Mouse (Mus musculus) heart, adult 11 months (tissue): ENCODE data around the gene Cep63.

Experiments
- DNase-seq: peaks from one replicate; pipeline ENCODE4 v3.0.0; 2022

Gene Cep63

DNA sequence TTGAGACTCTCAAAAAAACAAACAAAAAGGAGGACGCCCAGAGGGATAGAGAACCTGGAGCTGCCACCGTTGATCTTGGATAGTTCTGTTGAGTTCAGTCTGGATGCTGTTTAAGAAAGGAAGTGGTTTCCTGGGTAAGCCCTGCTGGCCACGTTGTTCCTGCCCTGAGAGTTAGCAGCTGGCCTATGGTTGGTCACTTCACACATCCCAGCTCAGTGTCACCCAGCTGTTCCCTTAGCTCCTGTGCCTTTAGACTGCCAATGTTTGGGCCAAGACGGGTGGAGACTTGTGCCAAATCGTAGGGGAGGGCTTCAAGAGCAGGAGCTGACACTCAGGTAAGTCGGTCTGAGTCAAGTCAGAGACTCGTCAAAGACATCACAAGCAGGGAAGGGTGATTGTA is 2.7 kb upstream of the Cep63 start:
- DNase-seq = no peak

DNA sequence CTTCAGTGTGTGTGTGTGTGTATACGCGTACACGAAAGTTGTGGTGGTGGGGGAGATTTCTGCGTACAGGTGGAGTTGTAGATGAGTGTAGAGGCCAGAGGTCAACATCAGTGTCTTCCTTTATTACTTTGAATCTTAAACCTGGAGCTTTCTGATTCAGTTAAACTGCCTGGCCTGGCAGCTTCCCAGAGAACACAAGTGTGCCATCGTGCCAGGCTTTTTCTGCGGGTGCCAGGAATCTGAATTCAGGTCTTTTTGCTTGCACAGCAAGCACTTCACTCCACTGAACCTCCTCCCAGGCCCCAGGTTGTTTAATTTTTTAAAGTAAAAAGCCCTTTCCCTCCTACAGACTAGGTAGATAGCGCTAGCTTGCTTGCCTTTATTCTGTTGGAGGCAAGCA is 1.1 kb upstream of the Cep63 start:
- no peak for DNase-seq

DNA sequence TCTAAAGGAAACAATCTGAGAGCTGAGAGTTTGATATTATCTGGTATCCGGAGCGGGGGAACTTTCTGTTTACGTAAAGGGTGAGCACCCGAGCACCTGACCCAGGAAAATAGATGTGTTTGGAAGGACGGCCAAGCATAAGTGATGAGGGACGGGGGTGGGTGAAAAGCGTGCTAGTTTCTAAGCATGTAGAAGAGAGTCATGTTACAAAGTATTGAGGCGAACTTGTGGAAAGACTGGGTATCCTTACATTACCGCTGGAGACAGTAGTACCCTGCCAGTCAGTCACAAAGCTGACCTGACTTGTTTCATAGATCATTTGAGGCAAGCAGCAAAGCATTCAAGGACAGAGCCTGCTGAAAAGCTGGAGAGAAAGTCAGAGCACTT is 498 bp upstream of the Cep63 start:
- DNase-seq = no peak

DNA sequence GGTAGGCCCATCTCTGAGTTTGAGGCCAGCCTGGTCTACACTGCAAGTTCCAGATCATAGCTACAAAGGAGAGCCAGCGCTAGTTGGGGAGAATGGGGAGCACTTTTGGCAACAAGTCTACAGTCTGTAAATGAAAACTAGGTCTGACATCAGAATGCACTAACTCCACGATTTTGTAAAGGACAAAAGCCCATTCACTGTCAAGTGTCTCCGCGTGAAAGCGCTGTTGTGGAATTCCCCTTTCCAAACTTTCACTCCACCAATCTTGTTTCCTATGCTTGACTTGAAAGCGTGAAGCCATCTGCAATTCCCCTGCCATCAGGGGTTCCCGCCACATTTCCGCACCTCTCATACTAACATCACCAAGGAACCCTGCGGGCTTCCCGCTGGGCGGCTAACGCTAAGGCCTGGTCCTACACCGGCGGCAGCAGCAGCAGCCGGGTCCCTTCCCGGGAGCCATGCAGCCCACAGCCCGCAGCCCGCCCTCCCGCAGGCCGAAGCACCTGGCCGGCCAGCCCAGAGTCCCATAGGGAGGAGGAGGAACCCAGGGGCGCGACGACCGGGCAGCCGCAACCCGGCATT is 842 bp downstream of the Cep63 start:
- DNase-seq = no peak

DNA sequence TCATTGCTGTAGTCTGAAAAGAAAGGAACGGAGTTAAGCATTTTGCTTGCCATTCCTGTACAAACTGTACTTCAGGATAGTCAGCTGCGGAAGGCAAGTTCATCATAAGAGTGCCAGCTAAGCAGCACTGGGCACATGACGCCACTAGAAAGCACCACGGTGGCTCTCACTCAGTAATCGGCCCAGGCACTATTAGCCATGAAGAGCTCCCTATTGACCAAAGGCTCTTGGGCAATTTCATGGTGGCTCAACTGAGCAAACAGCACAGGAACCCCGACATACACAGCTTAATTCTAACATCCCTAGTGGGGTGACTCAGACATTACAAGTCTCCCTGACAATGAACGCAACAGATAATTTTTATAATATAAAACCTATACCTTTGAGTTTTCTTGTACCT is 2.8 kb downstream of the Cep63 start:
- DNase-seq = no peak

DNA sequence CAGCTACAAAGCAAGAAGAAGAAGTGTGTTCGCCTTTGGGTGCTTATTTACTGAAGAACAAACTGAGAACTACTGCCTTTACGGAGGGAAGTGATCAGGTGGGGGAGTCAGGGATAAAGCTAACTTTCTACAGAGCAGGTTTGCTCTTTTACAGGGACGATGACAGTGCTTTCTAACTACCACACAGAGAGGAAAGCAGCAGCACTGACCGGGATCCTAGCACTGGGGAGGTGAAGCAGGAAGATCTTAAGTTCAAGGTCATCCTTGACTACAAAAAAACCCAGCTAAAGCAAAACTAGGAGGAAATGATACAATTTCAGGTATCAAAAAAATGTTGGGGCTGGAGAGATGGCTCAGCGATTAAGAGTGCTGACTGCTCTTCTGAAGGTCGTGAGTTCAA is 3.5 kb downstream of the Cep63 start:
- no peak for DNase-seq

DNA sequence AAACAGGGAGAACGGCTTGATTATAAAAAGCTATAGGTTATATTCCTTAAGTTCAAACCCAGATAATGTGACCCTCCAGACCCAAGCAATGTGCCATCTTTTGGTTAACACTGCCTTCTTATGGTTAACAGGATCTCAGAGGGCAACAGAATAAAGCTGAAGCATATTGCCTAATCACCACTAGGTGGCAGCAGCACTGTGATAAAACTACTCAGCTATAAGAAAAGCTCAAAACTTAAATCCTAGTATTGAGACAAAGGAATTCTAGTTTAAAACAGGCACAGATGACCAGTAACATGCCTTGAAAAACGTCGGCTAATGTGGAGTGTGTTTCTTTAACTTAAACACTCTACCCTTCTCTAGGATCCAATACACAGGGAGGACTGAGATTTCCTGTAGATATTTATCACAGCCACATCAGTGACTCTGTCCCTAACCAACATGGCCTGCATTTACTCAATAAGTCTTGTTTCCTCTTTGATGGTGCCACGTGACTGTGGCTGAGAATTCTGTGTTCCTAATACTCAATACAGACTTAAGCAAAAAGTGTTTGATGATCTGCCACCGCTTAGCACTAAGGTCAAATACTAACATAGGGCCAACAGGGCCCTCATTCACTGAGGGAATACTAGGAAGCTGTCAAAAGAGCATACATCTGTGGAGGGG is 4.0 kb downstream of the Cep63 start:
- DNase-seq = no peak

DNA sequence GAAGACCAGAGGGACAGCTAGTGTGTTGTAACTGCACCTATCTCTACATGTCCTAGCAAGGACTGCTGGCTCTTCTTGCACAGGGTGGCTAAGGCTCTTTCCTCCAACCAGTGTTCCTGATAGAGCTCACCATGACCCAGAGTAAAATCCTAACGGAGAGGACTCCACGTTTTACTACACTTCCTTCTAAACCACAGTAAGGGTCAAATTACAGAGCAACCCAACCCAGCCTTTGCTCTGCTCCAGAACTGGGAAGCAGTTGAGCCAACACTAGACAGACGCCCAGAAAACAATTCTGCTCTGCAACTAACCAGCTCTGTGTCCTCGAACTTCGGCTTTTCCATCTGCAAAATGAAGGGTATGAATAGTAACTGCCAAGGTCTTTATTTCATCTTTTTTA is 4.9 kb downstream of the Cep63 start:
- DNase-seq = no peak

DNA sequence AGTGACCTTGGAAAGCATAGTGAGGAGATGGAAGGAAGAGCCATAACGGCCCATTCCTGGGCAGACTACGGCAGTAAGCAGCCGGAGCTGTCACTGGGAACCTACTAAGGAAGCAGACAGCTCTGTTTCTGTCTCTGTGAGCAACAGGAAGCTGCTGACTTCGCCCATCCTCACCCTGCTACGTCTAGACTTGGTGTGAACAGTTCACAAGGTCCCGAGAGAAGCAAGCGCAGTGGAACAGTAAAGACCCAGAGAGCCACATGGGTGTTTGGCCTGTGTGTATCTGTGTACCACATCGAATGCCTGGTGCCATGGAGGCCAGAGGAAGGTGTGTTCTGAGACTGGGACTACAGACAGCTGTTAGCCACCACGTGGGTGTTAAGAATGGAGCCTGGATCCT is 10.1 kb downstream of the Cep63 start:
- peak; percentile 91 for DNase-seq

DNA sequence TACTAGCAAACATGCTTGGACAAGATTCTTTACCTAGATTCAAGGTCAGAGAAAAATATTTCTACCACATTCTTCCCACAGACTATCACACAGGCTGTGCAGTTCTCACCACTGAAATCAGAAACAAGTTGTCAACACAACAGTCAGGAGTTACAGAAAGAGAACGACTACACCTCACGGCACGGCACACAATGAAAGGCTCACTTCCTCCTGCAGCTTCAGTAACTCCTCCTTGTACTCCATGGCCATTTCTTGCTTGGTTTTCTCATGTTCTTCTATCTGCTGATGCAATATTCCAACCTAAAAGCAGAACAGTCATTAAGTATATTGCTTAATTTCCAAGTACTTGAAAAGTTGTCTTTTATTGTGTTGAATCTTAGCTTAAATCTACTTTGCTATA is 11.3 kb downstream of the Cep63 start:
- peak; percentile 58 for DNase-seq

DNA sequence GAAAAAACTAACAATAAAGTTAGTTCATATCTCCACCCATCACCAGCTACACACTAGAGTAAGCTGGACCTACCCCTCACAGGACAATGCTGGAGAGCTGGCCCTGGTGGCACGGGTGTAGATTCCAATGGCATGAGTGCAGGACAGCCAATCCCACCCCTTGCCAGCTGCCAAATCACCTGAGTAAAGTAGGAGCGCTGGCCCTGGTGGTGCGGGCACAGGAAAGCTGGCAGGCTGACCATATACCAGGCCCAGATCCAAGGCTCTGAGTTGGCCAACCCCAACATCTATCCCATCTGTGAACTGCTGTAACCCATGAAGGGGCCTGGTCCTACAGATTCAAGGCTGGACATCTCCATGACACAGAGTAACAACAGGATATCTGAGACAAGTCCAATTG is 17.1 kb downstream of the Cep63 start:
- DNase-seq = peak; percentile 91

DNA sequence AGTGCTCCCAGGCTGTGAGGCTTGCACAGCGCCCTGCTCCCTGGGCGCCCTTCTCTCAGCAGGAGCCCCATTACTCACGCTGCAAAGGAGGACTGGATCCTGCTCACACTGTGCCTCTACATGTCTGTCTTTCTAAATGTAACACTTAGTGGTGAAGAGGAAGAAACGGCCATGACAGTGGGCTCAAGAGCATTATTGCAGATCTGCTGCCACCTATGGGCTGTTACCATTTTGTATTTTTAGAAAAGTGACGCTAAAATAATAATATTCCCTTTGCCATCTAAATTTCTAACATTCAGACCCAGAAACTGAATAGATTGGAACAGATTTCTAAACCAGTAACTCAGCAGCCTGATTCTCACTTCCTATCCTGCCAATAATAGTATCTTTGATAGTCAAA is 18.9 kb downstream of the Cep63 start:
- no peak for DNase-seq

DNA sequence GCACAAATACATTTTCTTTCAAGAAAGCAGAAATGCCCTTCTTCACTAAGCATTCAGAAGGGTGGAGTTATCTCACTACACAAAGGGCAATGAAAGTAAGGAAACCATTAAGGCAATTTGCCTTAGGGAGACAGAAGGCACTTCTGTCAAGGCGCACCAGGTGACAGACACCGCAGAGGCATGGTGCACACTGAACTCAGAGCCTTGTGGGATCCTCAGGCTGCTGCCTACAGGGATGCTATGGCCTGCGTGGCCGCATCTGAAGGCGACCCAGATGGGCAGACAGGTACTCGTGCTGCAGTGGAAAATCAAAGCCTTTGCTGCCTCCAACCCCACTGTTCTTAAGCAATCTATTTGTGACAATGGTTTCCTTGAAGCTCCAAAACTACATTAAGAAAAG is 21.2 kb downstream of the Cep63 start:
- peak; percentile 10 for DNase-seq

DNA sequence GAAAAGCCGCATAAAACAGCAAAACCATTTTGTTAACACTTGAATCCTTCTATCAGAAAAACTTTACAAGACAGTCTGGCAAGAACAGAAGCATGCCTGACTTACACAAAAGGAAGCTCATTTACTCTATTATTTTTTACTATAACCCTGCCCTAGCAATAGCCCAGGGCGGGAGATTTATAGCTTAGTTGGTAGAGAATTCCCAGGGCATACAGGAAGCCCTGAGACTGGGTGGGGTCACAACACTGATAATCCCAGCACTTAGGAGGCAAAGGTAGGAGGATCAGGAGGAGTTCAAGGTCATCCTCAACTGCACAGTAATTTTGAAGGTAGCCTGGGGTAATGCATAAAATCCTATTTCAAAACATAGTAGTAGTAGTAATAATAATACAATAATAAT is 24.7 kb downstream of the Cep63 start:
- DNase-seq = peak; percentile 18

DNA sequence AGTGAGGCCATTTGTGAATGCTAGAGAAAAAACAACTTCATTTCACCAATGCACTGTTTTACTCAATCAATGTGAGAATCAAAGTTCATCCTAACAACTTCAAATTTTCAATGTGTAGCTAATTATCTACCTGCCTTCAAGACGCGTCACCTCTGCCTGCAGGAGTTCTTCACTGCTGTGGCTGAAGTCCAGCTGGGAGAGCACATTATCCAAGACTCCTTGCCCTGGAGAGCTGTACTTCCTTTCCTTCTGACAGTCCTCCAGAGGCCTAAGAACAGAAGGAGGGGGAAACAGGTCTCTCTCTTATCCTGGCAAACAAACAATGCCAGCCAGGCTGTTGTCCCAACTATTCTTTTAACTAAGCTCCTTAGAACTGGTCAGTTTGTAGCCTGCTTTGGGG is 25.1 kb downstream of the Cep63 start:
- peak; percentile 29 for DNase-seq

DNA sequence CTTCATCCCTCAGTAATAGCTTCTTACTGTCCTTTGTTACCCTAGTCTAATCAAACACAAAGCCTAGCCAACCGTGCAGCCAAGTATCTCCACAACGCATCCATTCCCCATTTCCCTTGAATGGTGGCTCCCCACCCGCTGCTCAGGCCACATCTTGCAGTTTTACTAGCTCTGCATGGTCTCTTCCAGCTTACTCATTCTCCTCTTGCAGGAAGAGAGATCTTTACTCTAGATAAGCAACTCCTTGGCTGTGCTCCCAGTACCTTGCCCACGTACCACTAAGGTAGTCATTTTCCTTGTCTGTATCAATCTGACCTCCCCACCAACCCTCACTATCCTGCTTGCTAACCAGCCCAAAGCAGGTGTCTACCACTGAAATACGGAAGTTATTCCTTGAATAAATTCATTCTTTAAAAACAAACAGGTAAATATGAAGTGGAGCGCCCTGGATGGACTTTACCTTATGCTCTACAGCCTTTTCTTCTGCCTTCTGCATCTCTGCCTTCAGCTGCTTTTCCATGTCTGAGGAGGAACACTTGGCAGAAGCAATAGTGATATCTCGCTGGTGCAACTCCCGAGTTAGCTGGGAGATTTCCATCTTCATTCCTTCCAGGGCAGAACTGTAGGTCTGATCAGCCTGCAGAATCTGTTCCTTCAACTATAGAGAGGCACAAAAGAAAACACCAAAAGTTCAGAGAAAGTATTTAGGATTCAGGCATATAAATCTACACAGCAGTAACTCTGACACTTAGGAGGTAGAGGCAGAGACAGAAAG is 30.5 kb downstream of the Cep63 start:
- DNase-seq = peak; percentile 63

DNA sequence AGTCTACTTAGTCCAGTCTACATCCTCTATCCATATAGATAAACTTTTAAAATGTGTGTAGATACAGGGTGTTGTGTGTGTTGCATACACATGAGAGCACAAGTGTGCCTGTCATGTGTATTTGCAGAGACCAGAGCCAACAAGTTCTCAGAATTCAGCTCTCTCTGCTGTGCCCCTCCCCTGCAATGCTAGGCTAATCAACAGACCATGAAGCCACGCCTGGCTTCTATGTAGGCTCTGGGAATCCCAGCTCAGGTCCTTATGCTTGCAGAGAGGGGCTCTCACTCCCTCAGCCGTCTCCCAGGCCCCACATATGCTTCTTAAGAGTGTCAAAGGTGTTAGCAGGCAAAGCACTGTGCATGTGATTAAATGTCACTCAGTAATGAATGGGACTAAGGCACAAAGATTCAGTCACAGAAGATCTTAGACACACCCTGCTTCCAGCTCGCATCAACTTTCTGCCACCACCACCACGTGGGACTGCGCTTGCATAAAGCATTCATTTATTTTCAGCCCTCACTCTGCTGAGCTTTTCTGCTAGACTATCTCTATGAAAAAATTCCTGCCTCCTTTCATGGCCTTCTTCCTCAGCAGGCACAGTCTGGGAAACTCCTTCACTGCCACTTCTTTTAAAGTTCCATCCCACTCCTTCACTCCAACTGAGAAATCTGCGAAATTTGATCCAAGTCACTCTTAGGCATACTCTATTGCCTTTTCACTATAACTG is 31.5 kb downstream of the Cep63 start:
- DNase-seq = peak; percentile 68

DNA sequence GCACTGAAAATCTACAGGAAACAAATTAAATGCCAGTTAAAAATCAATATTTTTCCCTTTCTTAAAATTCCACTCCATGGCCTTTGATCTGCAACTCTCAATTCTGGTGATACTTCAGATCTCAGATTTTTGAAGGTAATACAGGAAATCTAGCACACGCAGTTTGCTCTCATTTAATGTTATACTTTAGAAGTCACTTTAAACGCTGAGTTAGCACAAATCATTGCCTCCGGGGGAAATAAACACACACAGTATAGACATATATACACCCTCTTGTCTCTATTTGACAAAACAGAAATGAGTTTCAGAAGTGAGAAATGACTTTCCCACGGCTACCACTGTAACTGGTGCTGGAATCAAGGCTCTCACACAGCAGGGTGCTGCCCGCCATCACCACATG is 39.0 kb downstream of the Cep63 start:
- DNase-seq = peak; percentile 28

DNA sequence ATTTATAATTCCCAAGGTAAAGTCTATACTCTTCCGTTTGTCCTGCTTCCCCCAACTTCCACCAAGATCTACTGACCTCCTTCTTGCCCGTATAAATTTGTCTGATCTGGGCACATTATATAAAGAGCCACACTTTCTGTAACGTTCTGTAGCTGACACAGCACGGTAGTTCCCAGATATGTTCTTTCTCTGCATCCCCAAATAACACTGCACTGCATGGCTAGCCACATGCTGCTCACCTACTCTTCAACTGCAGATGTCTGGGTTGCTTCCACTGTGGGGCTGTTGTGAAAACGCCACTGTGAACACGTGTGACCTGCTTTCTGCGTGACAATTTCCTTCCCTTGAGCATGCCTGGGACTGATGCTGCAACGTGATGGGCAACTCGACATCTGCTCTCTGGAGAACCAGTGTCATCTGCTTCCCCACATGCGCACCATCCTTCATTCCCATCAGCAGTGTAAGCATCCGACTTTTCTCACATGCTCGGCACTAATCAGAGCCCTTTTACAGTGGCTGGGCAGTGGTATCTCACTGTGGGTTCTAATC is 44.3 kb downstream of the Cep63 start:
- peak; percentile 56 for DNase-seq

DNA sequence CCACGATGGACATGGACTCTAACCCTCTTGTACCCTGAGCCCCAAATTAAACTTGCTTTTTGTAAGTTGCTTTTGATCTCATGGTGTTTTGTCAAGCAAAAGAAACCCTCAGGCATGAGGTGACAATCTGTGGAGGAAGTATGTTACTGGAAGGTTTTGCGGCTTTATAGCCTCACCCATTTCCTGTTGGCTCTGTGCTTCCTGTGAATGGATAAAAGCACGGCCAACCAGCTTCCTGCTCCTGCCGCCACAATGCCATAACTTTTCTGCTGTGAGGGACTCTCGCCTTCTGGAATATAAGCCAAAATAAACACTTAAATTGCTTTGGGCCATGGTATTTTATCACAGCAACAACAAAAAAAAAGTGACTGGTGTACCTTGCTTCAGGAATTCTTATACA is 48.9 kb downstream of the Cep63 start:
- peak; percentile 87 for DNase-seq

DNA sequence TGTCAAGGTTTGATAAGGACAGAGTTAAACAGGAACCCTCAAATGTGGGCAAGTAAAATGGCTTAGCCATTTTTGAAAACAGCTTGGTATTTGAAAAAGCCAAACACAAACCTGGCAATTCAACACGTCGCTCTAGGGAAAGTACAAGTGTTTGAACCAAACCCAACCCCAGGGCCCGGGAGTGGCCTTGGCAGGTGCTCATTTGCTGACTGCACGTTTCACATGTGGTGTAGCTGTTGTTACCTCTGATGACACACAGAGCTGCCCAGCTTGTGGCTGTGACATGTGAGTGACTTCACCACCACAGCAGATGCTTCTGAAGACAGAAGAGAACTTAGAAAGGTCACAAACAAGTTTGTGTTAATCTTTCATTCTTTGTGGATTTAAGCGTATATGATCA is 53.4 kb downstream of the Cep63 start:
- DNase-seq = peak; percentile 73

DNA sequence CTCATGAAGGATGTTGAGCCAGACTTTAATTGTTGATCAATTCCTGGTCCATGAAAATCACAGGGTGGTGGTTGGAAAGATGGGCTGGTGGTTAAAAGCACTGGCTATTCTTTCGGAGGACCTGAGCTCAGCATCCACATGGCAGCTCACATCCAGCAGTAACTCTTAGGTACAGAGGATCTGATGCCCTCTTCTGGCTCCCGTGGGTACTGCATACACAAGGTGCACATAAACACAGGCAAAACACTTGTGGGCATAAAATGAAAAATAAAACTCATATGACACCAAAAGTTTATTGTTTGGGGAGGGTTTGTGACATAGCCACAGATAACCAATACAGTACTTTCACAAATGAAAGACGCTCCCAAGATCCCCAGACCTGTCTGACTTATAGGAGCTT is 67.9 kb downstream of the Cep63 start:
- no peak for DNase-seq

DNA sequence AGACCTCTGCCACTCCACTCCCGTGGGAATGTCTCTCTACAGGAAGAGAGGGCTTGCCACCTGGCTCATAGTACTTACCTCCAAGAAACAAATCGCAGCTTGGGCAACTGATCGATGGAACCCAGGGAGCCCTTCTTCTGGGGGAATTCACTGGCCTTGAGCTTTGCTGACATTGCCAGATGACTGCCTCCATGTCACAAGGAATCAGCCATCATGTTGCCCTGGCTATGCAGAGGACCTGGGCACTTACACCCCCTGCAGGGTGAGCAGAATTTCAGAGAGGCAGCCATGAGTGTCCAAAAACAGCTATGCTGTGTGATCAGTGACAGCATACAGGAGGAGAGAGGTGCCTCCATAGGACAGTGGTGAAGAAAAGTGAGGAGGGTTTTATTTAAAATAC is 72.6 kb downstream of the Cep63 start:
- no peak for DNase-seq

DNA sequence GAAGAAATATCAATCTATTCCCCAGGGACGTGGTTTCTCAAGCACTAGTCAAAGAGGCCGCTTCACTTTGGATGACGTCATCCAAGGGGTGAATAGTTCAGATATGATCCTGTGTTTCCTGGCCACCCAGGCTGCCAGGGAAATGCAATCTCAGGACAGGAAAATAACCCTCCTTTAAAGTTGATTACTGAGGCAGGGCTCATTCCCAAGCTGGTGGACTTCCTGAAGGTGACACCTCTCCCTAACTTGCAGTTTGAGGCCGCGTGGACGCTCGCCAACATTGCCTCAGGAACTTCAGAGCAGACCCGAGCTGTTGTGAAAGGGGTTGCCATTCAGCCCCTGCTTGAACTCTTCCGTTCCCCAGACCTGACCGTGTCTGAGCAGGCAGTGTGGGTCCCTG is 74.6 kb downstream of the Cep63 start:
- no peak for DNase-seq
